Mouse (Mus musculus) intestine, embryonic 14.5 days (tissue): ENCODE results near the gene 1600002K03Rik. TPM values are rescaled to one million over a fixed set of nuclear protein-coding genes. Genes with fewer than 3 reads are reported as not detected.

Experiments
- ATAC-seq: fragments of 200-750 bp; cut with Nextera tagmentation; replicated peaks from 2 replicates; pipeline ENCODE4 v1.8.0; 2017; ENCODE audit warnings: low read depth, moderate number of reproducible peaks, moderate TSS enrichment, moderate library complexity; ENCODE audit not compliant: low FRiP score, low TSS enrichment
- DNase-seq: peaks from one replicate; pipeline ENCODE4 v3.0.0-alpha.2; 2018; ENCODE audit warnings: low spot score
- H3K27ac ChIP-seq: fragments of 300-500 bp; sonication (generic); 2 replicates; pipeline ENCODE4 v1.5.1; 2014; ENCODE audit warnings: low read depth, mild to moderate bottlenecking, control low read depth
- H3K27me3 ChIP-seq: fragments of 300-500 bp; sonication (generic); replicated peaks from 2 replicates; pipeline ENCODE4 v1.6.1; 2014; ENCODE audit warnings: low read length, control low read depth; ENCODE audit not compliant: control insufficient read depth, insufficient read depth
- H3K36me3 ChIP-seq: fragments of 300-500 bp; sonication (generic); 2 replicates; pipeline ENCODE4 v1.6.1; 2014; ENCODE audit warnings: low read length, control low read depth; ENCODE audit not compliant: control insufficient read depth, insufficient read depth
- H3K4me1 ChIP-seq: fragments of 300-500 bp; sonication (generic); replicated peaks from 2 replicates; pipeline ENCODE4 v1.6.1; 2014; ENCODE audit warnings: low read length, control low read depth, mixed read lengths; ENCODE audit not compliant: control insufficient read depth, insufficient read depth
- H3K4me2 ChIP-seq: fragments of 300-500 bp; sonication (generic); 2 replicates; pipeline ENCODE4 v1.6.1; 2014; ENCODE audit warnings: low read length
- H3K4me3 ChIP-seq: fragments of 300-500 bp; sonication (generic); 2 replicates; pipeline ENCODE4 v1.5.1; 2014; ENCODE audit warnings: low read depth, low read length, control low read depth, mixed read lengths
- H3K9ac ChIP-seq: fragments of 300-500 bp; sonication (generic); 2 replicates; pipeline ENCODE4 v1.6.1; 2014; ENCODE audit warnings: mild to moderate bottlenecking, low read length
- H3K9me3 ChIP-seq: fragments of 300-500 bp; sonication (generic); 2 replicates; pipeline ENCODE4 v1.6.1; 2016; ENCODE audit warnings: low read length, control low read depth; ENCODE audit not compliant: control insufficient read depth
- WGBS: fragments of 180-500 bp; shearing (Covaris S2); extraction: QIAGEN DNeasy Blood & Tissue Kit; methylation state at CpG from one replicate; pipeline ENCODE4 v1.1.7; 2014; 5-methylcytosine and 5-hydroxymethylcytosine counted together
- polyA plus RNA-seq: library from polyadenylated mRNA; unstranded; fragments of >200 nt; fragmentation: Nextera tagmentation; extraction: Ambion mirVana; gene quantifications from 2 replicates; pipeline ENCODE4 v1.2.1, GENCODE M21; 2014

The 1600002K03Rik gene
- polyA plus RNA-seq, 1 experiment from 2014 or later: 16.7 TPM

- WGBS: under 1% methylated on average over 63 of the region's 94 CpGs
- Histone ChIP-seq H3K27me3 (peaks cover 25% of the 10 kb centered on the region), H3K9me3 (no peaks in the 10 kb centered on the region), H3K36me3 (peaks cover 14% of the 10 kb centered on the region), H3K4me1 (peaks cover 29% of the 10 kb centered on the region), H3K4me3 (peak within 1 kb of the TSS; percentile 63), H3K27ac (peak within 1 kb of the TSS; percentile 69), H3K4me2 (peak within 1 kb of the TSS; percentile 97), H3K9ac (peak within 1 kb of the TSS; percentile 67)
- peak; percentile 4; the same call in 1 of the 2 replicates for ATAC-seq
- DNase-seq: peak; percentile 77
These were observed 33.9 kb upstream of the 1600002K03Rik start, which contains the start of gene Atp5d for GRCm38 (mm10) chr10:80138553-80139438. Gene Atp5d, plus strand, starts transcription at chr10:80138632.

- no peak for ATAC-seq
- peaks cover 29% of the 10 kb centered on the region for H3K4me1 ChIP-seq
These were observed 33.3 kb upstream of the 1600002K03Rik start for GRCm38 (mm10) chr10:80139439-80139775.

GRCm38 (mm10) chr10:80139975-80140665 is 32.6 kb upstream of the 1600002K03Rik start:
- 77% methylated on average over 11 of the region's 11 CpGs for WGBS

More at GRCm38 (mm10) chr10:80139439-80139775, 33.3 kb upstream of the 1600002K03Rik start:
- Histone ChIP-seq H3K4me2 (peak overlapping the region; percentile 97), H3K27me3 (peaks cover 25% of the 10 kb centered on the region), H3K27ac (peak overlapping the region; percentile 69; the same call in 1 of the 2 replicates), H3K9ac (peak overlapping the region; percentile 67), H3K4me3 (peak overlapping the region; percentile 63), H3K9me3 (no peaks in the 10 kb centered on the region), H3K36me3 (peaks cover 17% of the 10 kb centered on the region)
- DNase-seq: no peak
- WGBS: under 1% methylated on average over 9 of the region's 10 CpGs

GRCm38 (mm10) chr10:80140666-80141035 is 32.1 kb upstream of the 1600002K03Rik start, which contains the start of gene Cbarp:
Gene Cbarp, minus strand, starts transcription at chr10:80140835.
- 73% methylated on average over 10 of the region's 10 CpGs for WGBS
- peaks cover 33% of the 10 kb centered on the region for H3K4me1 ChIP-seq
- H3K27me3 ChIP-seq: peaks cover 23% of the 10 kb centered on the region
- peak within 1 kb of the TSS; percentile 98 for H3K4me2 ChIP-seq
- no peaks in the 10 kb centered on the region for H3K9me3 ChIP-seq
- H3K4me3 ChIP-seq: peak within 1 kb of the TSS; percentile 76
- ATAC-seq (no peak), DNase-seq (no peak)
- peak within 1 kb of the TSS; percentile 76 for H3K27ac ChIP-seq
- H3K9ac ChIP-seq: peak within 1 kb of the TSS; percentile 34
- peaks cover 25% of the 10 kb centered on the region for H3K36me3 ChIP-seq

More at GRCm38 (mm10) chr10:80139975-80140665, 32.6 kb upstream of the 1600002K03Rik start:
- peaks cover 24% of the 10 kb centered on the region for H3K36me3 ChIP-seq
- H3K9ac ChIP-seq: no peak overlapping the region
- H3K27me3 ChIP-seq: peaks cover 25% of the 10 kb centered on the region
- H3K27ac ChIP-seq: no peak overlapping the region
- no peaks in the 10 kb centered on the region for H3K9me3 ChIP-seq
- ATAC-seq: no peak
- H3K4me2 ChIP-seq: no peak overlapping the region
- H3K4me3 ChIP-seq: no peak overlapping the region
- H3K4me1 ChIP-seq: peaks cover 29% of the 10 kb centered on the region
- no peak for DNase-seq

GRCm38 (mm10) chr10:80141243-80141642 is 31.5 kb upstream of the 1600002K03Rik start:
- Histone ChIP-seq H3K4me3 (peak overlapping the region; percentile 76), H3K36me3 (peaks cover 28% of the 10 kb centered on the region), H3K9me3 (no peaks in the 10 kb centered on the region), H3K4me2 (peak overlapping the region; percentile 98), H3K27ac (peak overlapping the region; percentile 76), H3K4me1 (peaks cover 38% of the 10 kb centered on the region), H3K9ac (peak overlapping the region; percentile 34), H3K27me3 (peaks cover 17% of the 10 kb centered on the region)
- DNase-seq: peak; percentile 95
- under 1% methylated on average over 29 of the region's 29 CpGs for WGBS
- ATAC-seq: peak; percentile 57

GRCm38 (mm10) chr10:80141786-80142529 is 30.8 kb upstream of the 1600002K03Rik start:
- peaks cover 33% of the 10 kb centered on the region for H3K36me3 ChIP-seq
- H3K4me1 ChIP-seq: peaks cover 39% of the 10 kb centered on the region
- peak overlapping the region; percentile 87 for H3K9ac ChIP-seq
- DNase-seq (peak; percentile 89), ATAC-seq (peak; percentile 78)
- peaks cover 10% of the 10 kb centered on the region for H3K27me3 ChIP-seq
- H3K4me3 ChIP-seq: peak overlapping the region; percentile 76
- H3K27ac ChIP-seq: peak overlapping the region; percentile 77
- H3K9me3 ChIP-seq: no peaks in the 10 kb centered on the region
- under 1% methylated on average over 43 of the region's 43 CpGs for WGBS
- H3K4me2 ChIP-seq: peak overlapping the region; percentile 98

GRCm38 (mm10) chr10:80142530-80142925 is 30.2 kb upstream of the 1600002K03Rik start:
- Histone ChIP-seq H3K36me3 (peaks cover 33% of the 10 kb centered on the region), H3K9me3 (no peaks in the 10 kb centered on the region), H3K9ac (peak overlapping the region; percentile 87), H3K4me2 (peak overlapping the region; percentile 98), H3K4me1 (peaks cover 37% of the 10 kb centered on the region), H3K27ac (peak overlapping the region; percentile 77), H3K4me3 (peak overlapping the region; percentile 76), H3K27me3 (peaks cover 5% of the 10 kb centered on the region)
- WGBS: under 1% methylated on average over 15 of the region's 15 CpGs
- DNase-seq (no peak), ATAC-seq (peak; percentile 0; the same call in 1 of the 2 replicates)

- ATAC-seq (no peak), DNase-seq (no peak)
- Histone ChIP-seq H3K9ac (no peak overlapping the region), H3K27ac (no peak overlapping the region), H3K9me3 (no peaks in the 10 kb centered on the region), H3K4me1 (peaks cover 28% of the 10 kb centered on the region), H3K36me3 (peaks cover 33% of the 10 kb centered on the region), H3K27me3 (no peaks in the 10 kb centered on the region), H3K4me2 (no peak overlapping the region), H3K4me3 (0 out of 2 replicates have a peak overlapping the region, but pooled peaks have one; percentile 76)
- WGBS: 95% methylated on average over 7 of the region's 7 CpGs
These were observed 29.1 kb upstream of the 1600002K03Rik start for GRCm38 (mm10) chr10:80143664-80144063.
